Mouse (Mus musculus): ENCODE measurements around the gene Serp1. TPM values are rescaled to one million over a fixed set of nuclear protein-coding genes. Genes with fewer than 3 reads are reported as not detected.

The Serp1 gene
- 121 and 123 TPM in 2 replicates for polyA plus RNA-seq (2016; fragmentation: Nextera tagmentation; extraction: Ambion mirVana)

DNA sequence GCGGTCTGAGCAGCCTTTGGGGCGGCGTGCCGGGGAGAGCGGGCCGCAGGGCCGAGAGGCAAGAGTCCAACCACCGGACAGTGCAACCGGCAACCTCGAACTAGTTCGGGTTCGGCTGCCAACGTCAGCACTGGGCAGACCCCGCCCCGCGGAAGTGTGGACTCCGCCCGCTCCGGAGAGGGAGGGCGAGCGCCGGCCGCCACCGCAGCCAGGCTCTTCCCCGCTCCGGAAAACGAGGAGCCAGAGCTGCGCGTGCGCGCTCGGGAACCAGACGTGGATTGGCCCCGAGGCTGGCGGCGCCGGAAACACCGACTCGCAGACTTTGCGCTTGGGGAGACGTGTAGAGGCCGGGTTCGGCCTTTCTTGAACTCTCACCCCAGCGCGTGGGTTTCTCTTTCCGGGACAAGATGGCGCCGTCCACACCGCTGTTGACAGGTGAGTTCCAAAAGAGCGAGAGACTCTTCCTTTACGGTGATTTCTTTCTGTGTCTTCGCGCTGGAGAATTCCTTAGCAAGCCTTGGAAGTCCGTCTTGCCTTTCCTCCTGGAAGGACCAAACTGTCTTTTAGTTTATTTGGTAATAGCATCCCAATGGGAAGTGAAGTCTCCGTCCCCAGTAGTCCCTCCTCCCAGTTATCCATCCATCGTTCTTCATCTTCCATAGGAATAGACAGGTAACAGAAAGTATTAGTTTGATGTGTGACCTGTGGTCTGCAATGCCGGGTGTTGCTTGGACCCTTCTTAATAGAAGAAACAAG is at the start of gene Serp1, which contains the start of gene Eif2a:
Serp1 (minus strand) TSS at position 241 of the 756 bp plus-strand sequence.
Eif2a (plus strand) TSS at position 170 of the 756 bp plus-strand sequence.
- Histone ChIP-seq H3K27me3 (replicated peaks) (no peaks in the 10 kb centered on the region), H3K4me3 (peak within 1 kb of the TSS; percentile 79), H3K4me1 (peaks cover 27% of the 10 kb centered on the region), H3K9me3 (replicated peaks) (no peaks in the 10 kb centered on the region), H3K27ac (peak within 1 kb of the TSS; percentile 86), H3K4me2 (peak within 1 kb of the TSS; percentile 88), H3K36me3 (peaks cover 31% of the 10 kb centered on the region), H3K9ac (peak within 1 kb of the TSS; percentile 90)
- 0% methylated on average over 53 of the region's 57 CpGs for WGBS (ENCODE audit: insufficient replicate concordance)
- peak; percentile 99 for ATAC-seq

- WGBS (ENCODE audit: insufficient replicate concordance) = 76% methylated on average over 3 of the region's 3 CpGs
- H3K36me3 ChIP-seq = no peaks in the 10 kb centered on the region
- H3K27ac ChIP-seq = no peak overlapping the region
- H3K9me3 ChIP-seq (replicated peaks) = no peaks in the 10 kb centered on the region
- H3K9ac ChIP-seq = no peak overlapping the region
- H3K27me3 ChIP-seq (replicated peaks) = no peaks in the 10 kb centered on the region
- no peak for ATAC-seq
- peaks cover under 1% of the 10 kb centered on the region; the same call in 1 of the 2 replicates for H3K4me1 ChIP-seq
- no peak overlapping the region for H3K4me3 ChIP-seq
- no peak overlapping the region for H3K4me2 ChIP-seq
These were observed 45.1 kb upstream of the Serp1 start for GRCm38 (mm10) chr3:58570821-58571220.

DNA sequence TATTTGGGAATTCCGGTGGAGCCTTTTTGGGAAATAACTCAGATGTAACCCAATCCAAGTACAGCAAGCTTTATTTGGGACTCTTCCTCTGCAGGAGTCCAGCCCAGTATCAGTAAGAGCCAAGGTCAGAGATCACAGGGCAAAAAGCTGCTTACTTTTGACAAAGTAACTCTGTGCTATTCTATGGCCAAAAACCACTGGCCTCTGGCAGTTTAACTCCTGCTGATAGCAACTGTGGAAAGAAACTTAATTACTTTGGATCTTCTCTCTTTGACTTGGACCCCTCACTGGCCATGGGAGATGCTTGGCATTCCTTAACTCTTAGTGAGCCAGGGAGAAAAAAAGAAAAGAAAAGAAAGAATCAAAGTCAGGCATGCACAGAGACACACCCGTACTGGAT is 35.7 kb upstream of the Serp1 start:
- H3K9me3 ChIP-seq (replicated peaks) = 0 out of 2 replicates have a peak, but pooled peaks cover 6% of the 10 kb centered on the region
- peaks cover 19% of the 10 kb centered on the region for H3K36me3 ChIP-seq
- WGBS (ENCODE audit: insufficient replicate concordance) = 67% methylated on average over 2 of the region's 2 CpGs
- H3K4me2 ChIP-seq = no peak overlapping the region
- H3K9ac ChIP-seq = no peak overlapping the region
- no peak overlapping the region for H3K27ac ChIP-seq
- no peaks in the 10 kb centered on the region for H3K27me3 ChIP-seq (replicated peaks)
- no peak overlapping the region for H3K4me3 ChIP-seq
- H3K4me1 ChIP-seq = no peaks in the 10 kb centered on the region
- ATAC-seq = no peak

- Histone ChIP-seq H3K9ac (no peak overlapping the region), H3K27me3 (replicated peaks) (no peaks in the 10 kb centered on the region), H3K27ac (no peak overlapping the region), H3K36me3 (peaks cover 35% of the 10 kb centered on the region), H3K4me1 (no peaks in the 10 kb centered on the region), H3K9me3 (replicated peaks) (0 out of 2 replicates have a peak, but pooled peaks cover 6% of the 10 kb centered on the region), H3K4me3 (no peak overlapping the region), H3K4me2 (no peak overlapping the region)
- no peak for ATAC-seq
- WGBS (ENCODE audit: insufficient replicate concordance) = 39% methylated on average over 2 of the region's 2 CpGs
These were observed 34.2 kb upstream of the Serp1 start for GRCm38 (mm10) chr3:58559887-58560286.

DNA sequence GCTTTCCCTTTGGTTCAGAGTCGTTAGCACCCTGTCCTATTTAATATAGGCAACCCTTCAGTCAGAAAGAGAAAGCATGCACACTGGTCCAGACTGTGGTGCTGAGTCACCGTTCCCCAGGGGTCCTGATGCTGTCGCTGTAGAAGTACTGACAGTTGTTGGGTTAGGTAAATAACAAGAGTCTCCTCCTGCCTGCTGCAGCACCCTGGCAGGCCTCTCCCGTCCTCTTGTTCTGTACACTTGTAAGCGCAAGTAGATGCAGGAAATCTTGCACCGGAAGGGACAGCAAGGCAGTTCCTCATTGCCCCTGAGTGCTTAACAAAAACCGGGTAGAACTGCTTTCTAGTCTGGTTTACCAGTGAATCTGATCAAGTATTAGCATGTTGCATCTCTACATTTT is 31.0 kb upstream of the Serp1 start:
- ATAC-seq = no peak
- no peaks in the 10 kb centered on the region for H3K27me3 ChIP-seq (replicated peaks)
- H3K9me3 ChIP-seq (replicated peaks) = no peaks in the 10 kb centered on the region
- WGBS (ENCODE audit: insufficient replicate concordance) = 74% methylated on average over 7 of the region's 7 CpGs
- H3K27ac ChIP-seq = no peak overlapping the region
- H3K4me1 ChIP-seq = no peaks in the 10 kb centered on the region
- H3K9ac ChIP-seq = no peak overlapping the region
- no peak overlapping the region for H3K4me2 ChIP-seq
- peaks cover 66% of the 10 kb centered on the region for H3K36me3 ChIP-seq
- H3K4me3 ChIP-seq = no peak overlapping the region

DNA sequence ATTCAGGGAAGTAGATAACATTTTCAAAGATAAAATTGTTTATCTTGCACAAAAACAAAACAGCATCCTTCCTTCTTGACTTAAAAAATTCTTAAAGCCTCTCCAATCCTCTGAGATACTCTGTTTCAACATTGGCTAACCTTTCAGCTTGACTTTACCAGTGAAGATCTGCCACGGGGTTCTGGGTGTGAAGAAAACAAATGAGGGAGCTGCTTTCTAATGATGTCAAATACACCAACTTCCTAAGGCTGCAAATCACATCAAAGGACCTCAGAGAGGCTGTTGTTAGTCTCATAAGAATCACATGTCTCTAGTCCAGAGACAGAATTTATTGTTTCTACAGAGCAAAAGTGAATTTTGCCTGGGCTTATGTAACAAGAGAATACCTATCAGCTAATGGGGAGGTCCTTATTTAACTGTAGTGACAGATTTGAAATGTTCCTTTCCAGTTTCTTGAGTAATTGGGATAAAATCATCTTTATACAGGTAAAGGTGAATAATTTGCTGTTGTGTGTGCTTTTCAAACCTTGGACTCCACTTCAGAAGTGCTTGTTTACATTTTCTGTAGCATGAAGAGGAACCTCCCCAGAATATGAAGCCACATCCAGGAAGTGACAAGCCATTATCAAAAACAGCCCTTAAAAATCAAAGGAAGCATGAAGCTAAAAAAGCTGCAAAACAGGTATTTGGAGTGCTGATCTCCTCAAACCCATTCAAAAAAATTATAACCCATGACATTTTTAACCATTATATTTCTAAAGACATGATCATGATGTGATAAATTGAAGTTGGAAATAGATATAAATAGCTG is 26.5 kb upstream of the Serp1 start:
- WGBS (ENCODE audit: insufficient replicate concordance) = 76% methylated on average over 1 of the region's 1 CpGs
- Histone ChIP-seq H3K4me1 (no peaks in the 10 kb centered on the region), H3K27me3 (replicated peaks) (no peaks in the 10 kb centered on the region), H3K4me2 (no peak overlapping the region), H3K9me3 (replicated peaks) (no peaks in the 10 kb centered on the region), H3K4me3 (no peak overlapping the region), H3K9ac (no peak overlapping the region), H3K27ac (no peak overlapping the region), H3K36me3 (peaks cover 93% of the 10 kb centered on the region)
- no peak for ATAC-seq

DNA sequence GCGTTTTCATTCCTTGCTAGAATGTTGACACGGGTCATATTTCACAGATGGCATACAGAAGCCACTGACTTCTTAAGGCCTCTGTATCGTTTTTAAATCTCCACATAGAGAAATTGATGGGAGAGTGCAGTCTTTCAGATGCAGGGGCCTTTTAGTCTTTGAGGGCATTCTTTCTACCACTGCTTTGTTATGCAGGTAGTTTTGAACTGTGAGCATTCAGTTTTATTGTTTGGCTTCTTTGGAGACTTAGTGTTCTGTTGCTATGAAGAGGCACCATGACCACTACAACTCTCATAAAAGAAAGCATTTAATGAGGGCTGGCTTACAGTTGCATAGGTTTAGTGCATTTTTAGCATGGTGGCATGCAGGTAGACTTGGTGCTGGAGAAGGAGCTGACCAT is 10.9 kb upstream of the Serp1 start:
- Histone ChIP-seq H3K4me1 (no peaks in the 10 kb centered on the region), H3K9me3 (replicated peaks) (no peaks in the 10 kb centered on the region), H3K27ac (no peak overlapping the region), H3K36me3 (peaks cover 77% of the 10 kb centered on the region), H3K4me2 (no peak overlapping the region), H3K4me3 (no peak overlapping the region), H3K9ac (no peak overlapping the region), H3K27me3 (replicated peaks) (no peaks in the 10 kb centered on the region)
- no peak for ATAC-seq
- 85% methylated on average over 3 of the region's 3 CpGs for WGBS (ENCODE audit: insufficient replicate concordance)

DNA sequence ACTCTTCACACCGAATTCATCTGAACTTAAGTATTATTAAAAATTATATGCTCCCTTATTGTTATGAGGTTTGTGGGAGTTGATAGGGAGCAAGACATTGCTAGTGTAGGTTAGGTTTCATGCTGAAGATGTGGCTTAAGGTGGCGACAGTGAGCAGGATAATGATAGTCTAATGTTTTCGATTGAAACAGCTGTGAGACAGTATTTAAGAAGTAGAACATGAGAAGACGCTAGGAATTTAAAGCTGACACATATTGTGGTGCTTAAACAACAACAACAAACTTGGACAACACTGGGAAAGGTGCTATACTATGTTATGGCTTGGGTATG is 681 bp upstream of the Serp1 start:
- Histone ChIP-seq H3K9me3 (replicated peaks) (no peaks in the 10 kb centered on the region), H3K27ac (peak overlapping the region; percentile 86), H3K4me3 (peak overlapping the region; percentile 79), H3K36me3 (peaks cover 31% of the 10 kb centered on the region), H3K9ac (peak overlapping the region; percentile 73), H3K4me1 (peaks cover 27% of the 10 kb centered on the region), H3K27me3 (replicated peaks) (no peaks in the 10 kb centered on the region), H3K4me2 (peak overlapping the region; percentile 88)
- WGBS (ENCODE audit: insufficient replicate concordance) = 7% methylated on average over 4 of the region's 4 CpGs
- ATAC-seq = no peak

DNA sequence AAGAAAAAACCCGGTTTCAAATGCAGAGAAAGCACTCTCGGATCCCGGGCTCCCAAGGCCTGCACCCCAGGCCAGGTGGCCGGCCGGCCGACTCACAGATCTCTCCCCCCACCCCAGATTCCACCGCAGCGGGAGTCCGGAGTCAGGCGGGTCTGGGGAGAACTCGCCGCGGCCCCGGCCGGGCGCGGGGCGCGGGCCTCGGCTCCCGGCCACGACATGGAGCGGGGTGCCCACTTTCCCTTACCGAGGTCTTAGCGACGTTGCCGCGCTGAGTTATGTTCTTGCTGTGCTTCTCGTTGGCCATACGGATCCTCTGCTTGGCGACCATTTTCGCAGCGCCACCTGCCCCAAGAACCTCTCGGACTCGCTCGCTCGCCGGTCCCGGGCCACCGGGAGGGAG is 526 bp downstream of the Serp1 start:
- ATAC-seq = peak; percentile 33
- Histone ChIP-seq H3K4me2 (peak overlapping the region; percentile 88), H3K9ac (peak overlapping the region; percentile 90), H3K27me3 (replicated peaks) (no peaks in the 10 kb centered on the region), H3K4me1 (peaks cover 27% of the 10 kb centered on the region), H3K4me3 (peak overlapping the region; percentile 79), H3K36me3 (peaks cover 37% of the 10 kb centered on the region), H3K9me3 (replicated peaks) (no peaks in the 10 kb centered on the region), H3K27ac (peak overlapping the region; percentile 86)
- 0% methylated on average over 39 of the region's 40 CpGs for WGBS (ENCODE audit: insufficient replicate concordance)

GRCm38 (mm10) chr3:58524246-58524645 is 1.4 kb downstream of the Serp1 start:
- Histone ChIP-seq H3K9me3 (replicated peaks) (no peaks in the 10 kb centered on the region), H3K4me1 (peaks cover 27% of the 10 kb centered on the region), H3K4me3 (peak overlapping the region; percentile 79), H3K9ac (peak overlapping the region; percentile 90), H3K4me2 (peak overlapping the region; percentile 88), H3K27ac (no peak overlapping the region), H3K36me3 (peaks cover 38% of the 10 kb centered on the region), H3K27me3 (replicated peaks) (no peaks in the 10 kb centered on the region)
- 56% methylated on average over 4 of the region's 4 CpGs for WGBS (ENCODE audit: insufficient replicate concordance)
- ATAC-seq = no peak

- H3K27ac ChIP-seq = no peak overlapping the region
- peaks cover 32% of the 10 kb centered on the region for H3K4me1 ChIP-seq
- 93% methylated on average over 3 of the region's 3 CpGs for WGBS (ENCODE audit: insufficient replicate concordance)
- peaks cover 38% of the 10 kb centered on the region for H3K36me3 ChIP-seq
- no peaks in the 10 kb centered on the region for H3K9me3 ChIP-seq (replicated peaks)
- no peak overlapping the region; the same call in 1 of the 2 replicates for H3K4me2 ChIP-seq
- H3K9ac ChIP-seq = 0 out of 2 replicates have a peak overlapping the region, but pooled peaks have one; percentile 90
- H3K4me3 ChIP-seq = peak overlapping the region; percentile 79; the same call in 1 of the 2 replicates
- H3K27me3 ChIP-seq (replicated peaks) = no peaks in the 10 kb centered on the region
- ATAC-seq = no peak
These were observed 2.3 kb downstream of the Serp1 start for GRCm38 (mm10) chr3:58523386-58523785.

GRCm38 (mm10) chr3:58521361-58521760 is 4.3 kb downstream of the Serp1 start:
- 72% methylated on average over 2 of the region's 2 CpGs for whole genome bisulfite sequencing (ENCODE audit: insufficient replicate concordance)
- no peaks in the 10 kb centered on the region for H3K27me3 ChIP-seq (replicated peaks)
- no peak overlapping the region for H3K9ac ChIP-seq
- no peak overlapping the region for H3K4me2 ChIP-seq
- H3K9me3 ChIP-seq (replicated peaks) = no peaks in the 10 kb centered on the region
- peaks cover 21% of the 10 kb centered on the region for H3K4me1 ChIP-seq
- H3K27ac ChIP-seq = no peak overlapping the region
- no peak for ATAC-seq
- H3K36me3 ChIP-seq = peaks cover 38% of the 10 kb centered on the region
- no peak overlapping the region for H3K4me3 ChIP-seq
